Comparison of ENCODE assay signal across 8 mouse cellular contexts in the genomic region with DNA sequence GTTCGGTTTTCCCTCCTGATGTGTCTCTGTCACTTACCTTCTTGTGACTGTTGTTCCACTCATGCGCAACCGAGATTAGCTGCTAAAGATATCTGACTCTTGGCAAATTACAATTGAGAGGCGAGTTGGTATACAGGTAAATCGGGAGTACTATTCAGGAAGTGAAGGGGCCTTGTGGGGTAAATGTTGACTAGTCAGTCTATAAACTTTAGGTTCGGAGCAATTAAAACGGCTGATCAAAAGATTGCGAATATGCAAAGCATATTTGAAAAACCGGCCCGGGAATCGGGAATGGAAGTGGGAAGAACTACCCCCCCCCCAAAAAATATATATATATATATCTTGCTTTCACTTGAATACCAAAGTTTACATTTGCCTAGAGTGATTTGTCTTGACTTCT. TPM values are rescaled to one million over a fixed set of nuclear protein-coding genes. Genes with fewer than 3 reads are reported as not detected.
A peak's percentile ranks its signal among the peaks of the same experiment; 100 is the strongest.
DNase-seq lines count a peak whose midpoint lies in the region; ATAC-seq lines count a peak whose summit lies in the region.

A gene (minus strand): TSS at position 101 of the 400 bp plus-strand sequence.

- H3K4me1 ChIP-seq in kidney, embryonic 16.5 days (ENCODE audit: insufficient read depth, low read length): no peaks in the 10 kb centered on the region
- peaks cover 14% of the 10 kb centered on the region for H3K4me1 ChIP-seq in embryonic facial prominence, embryonic 12.5 days
- peaks cover 6% of the 10 kb centered on the region for H3K4me1 ChIP-seq in intestine, embryonic 14.5 days (replicated peaks; ENCODE audit: control insufficient read depth, insufficient read depth, low read length)
- H3K4me1 ChIP-seq in midbrain, embryonic 12.5 days: peaks cover 12% of the 10 kb centered on the region

- H3K9ac ChIP-seq in kidney, embryonic 16.5 days (replicated peaks; ENCODE audit: low read length): peak within 1 kb of the TSS; percentile 91
- peak within 1 kb of the TSS; percentile 84 for H3K9ac ChIP-seq in embryonic facial prominence, embryonic 12.5 days
- H3K9ac ChIP-seq in intestine, embryonic 14.5 days (ENCODE audit: low read length): peak within 1 kb of the TSS; percentile 74
- H3K9ac ChIP-seq in midbrain, embryonic 12.5 days (replicated peaks): peak within 1 kb of the TSS; percentile 92

- H3K36me3 ChIP-seq in kidney, embryonic 16.5 days (ENCODE audit: insufficient read depth, low read length): no peaks in the 10 kb centered on the region
- H3K36me3 ChIP-seq in embryonic facial prominence, embryonic 12.5 days: 0 out of 2 replicates have a peak, but pooled peaks cover under 1% of the 10 kb centered on the region
- H3K36me3 ChIP-seq in intestine, embryonic 14.5 days (ENCODE audit: control insufficient read depth, insufficient read depth, low read length): no peaks in the 10 kb centered on the region
- H3K36me3 ChIP-seq in midbrain, embryonic 12.5 days: no peaks in the 10 kb centered on the region

- no peaks in the 10 kb centered on the region for H3K9me3 ChIP-seq in kidney, embryonic 16.5 days (ENCODE audit: low read length)
- no peaks in the 10 kb centered on the region for H3K9me3 ChIP-seq in embryonic facial prominence, embryonic 12.5 days
- no peaks in the 10 kb centered on the region for H3K9me3 ChIP-seq in intestine, embryonic 14.5 days (ENCODE audit: control insufficient read depth, low read length)
- H3K9me3 ChIP-seq in midbrain, embryonic 12.5 days: no peaks in the 10 kb centered on the region

- DNase-seq in kidney, postnatal 14 days: no peak
- DNase-seq in intestine, embryonic 14.5 days (ENCODE audit: low spot score): no peak
- DNase-seq in gastrocnemius, adult 8-10 months (ENCODE audit: low spot score in 2 of 2): no peak
- DNase-seq in gastrocnemius, postnatal 4 days (ENCODE audit: low spot score in 2 of 2): no peak

- no peaks in the 10 kb centered on the region for H3K27me3 ChIP-seq in kidney, embryonic 16.5 days (ENCODE audit: insufficient read depth, low read length)
- H3K27me3 ChIP-seq in embryonic facial prominence, embryonic 12.5 days: peaks cover 2% of the 10 kb centered on the region; the same call in 1 of the 2 replicates
- H3K27me3 ChIP-seq in intestine, embryonic 14.5 days (replicated peaks; ENCODE audit: control insufficient read depth, insufficient read depth, low read length): no peaks in the 10 kb centered on the region
- H3K27me3 ChIP-seq in midbrain, embryonic 12.5 days: 0 out of 2 replicates have a peak, but pooled peaks cover 3% of the 10 kb centered on the region

- no peak for ATAC-seq in kidney, embryonic 16.5 days (ENCODE audit: low FRiP score, low TSS enrichment)
- no peak for ATAC-seq in embryonic facial prominence, embryonic 12.5 days (ENCODE audit: insufficient number of reproducible peaks, insufficient read depth, low FRiP score, low TSS enrichment)
- ATAC-seq in intestine, embryonic 14.5 days (replicated peaks; ENCODE audit: low FRiP score, low TSS enrichment, low read depth): no peak
- no peak for ATAC-seq in midbrain, embryonic 12.5 days (ENCODE audit: low FRiP score, low read depth)
- no peak for ATAC-seq in frontal cortex, adult (ENCODE audit: low TSS enrichment)

- peak within 1 kb of the TSS; percentile 83 for H3K4me3 ChIP-seq in kidney, embryonic 16.5 days (ENCODE audit: low read length)
- peak within 1 kb of the TSS; percentile 85 for H3K4me3 ChIP-seq in embryonic facial prominence, embryonic 12.5 days
- H3K4me3 ChIP-seq in intestine, embryonic 14.5 days (ENCODE audit: low read depth, low read length): peak within 1 kb of the TSS; percentile 73
- H3K4me3 ChIP-seq in midbrain, embryonic 12.5 days: peak within 1 kb of the TSS; percentile 89

- peak within 1 kb of the TSS; percentile 72 for H3K4me2 ChIP-seq in kidney, embryonic 16.5 days (replicated peaks; ENCODE audit: low read depth, low read length)
- H3K4me2 ChIP-seq in embryonic facial prominence, embryonic 12.5 days (replicated peaks): peak within 1 kb of the TSS; percentile 74
- peak within 1 kb of the TSS; percentile 85 for H3K4me2 ChIP-seq in intestine, embryonic 14.5 days (ENCODE audit: low read length)
- H3K4me2 ChIP-seq in midbrain, embryonic 12.5 days (replicated peaks): peak within 1 kb of the TSS; percentile 74

- WGBS in kidney, embryonic 16.5 days: 41% methylated on average over 11 of the region's 11 CpGs
- WGBS in embryonic facial prominence, embryonic 12.5 days: 48% methylated on average over 11 of the region's 11 CpGs
- 46% methylated on average over 11 of the region's 11 CpGs for WGBS in intestine, embryonic 14.5 days
- 53% methylated on average over 11 of the region's 11 CpGs for WGBS in midbrain, embryonic 12.5 days

- peak within 1 kb of the TSS; percentile 50 for H3K27ac ChIP-seq in kidney, embryonic 16.5 days (ENCODE audit: low read length)
- peak within 1 kb of the TSS; percentile 63 for H3K27ac ChIP-seq in embryonic facial prominence, embryonic 12.5 days
- H3K27ac ChIP-seq in intestine, embryonic 14.5 days (ENCODE audit: low read depth): no peak within 1 kb of the TSS
- peak within 1 kb of the TSS; percentile 54 for H3K27ac ChIP-seq in midbrain, embryonic 12.5 days (replicated peaks)

RNA-seq across cellular contexts. Expression of the gene that starts here (rescaled TPM):
- polyA plus RNA-seq in kidney, embryonic 16.5 days (2015; fragmentation: Nextera tagmentation; extraction: Ambion mirVana): 5.8 and 6.6 TPM in 2 replicates
- 10.9 and 12.1 TPM in 2 replicates for polyA plus RNA-seq in embryonic facial prominence, embryonic 12.5 days (2016; fragmentation: Nextera tagmentation; extraction: Ambion mirVana)
- 4.5 and 5.2 TPM in 2 replicates for polyA plus RNA-seq in intestine, embryonic 14.5 days (2014; fragmentation: Nextera tagmentation; extraction: Ambion mirVana)
- 13.6 and 14.1 TPM in 2 replicates for polyA plus RNA-seq in midbrain, embryonic 12.5 days (2016; fragmentation: Nextera tagmentation; extraction: Ambion mirVana)
- total RNA-seq in gastrocnemius, adult 8-10 months (2022): under 1 TPM in 3 of 4 experiments, not detected in 1; 0.16 to 0.22 (median 0.17) TPM
- 1 to 10 TPM; 1.5 to 2.1 TPM for total RNA-seq in gastrocnemius, postnatal 4 days (2021)
